Mouse (Mus musculus) ES-E14 (cell line): ENCODE data around the gene Il21r. TPM values are rescaled to one million over a fixed set of nuclear protein-coding genes. Genes with fewer than 3 reads are reported as not detected.

ENCODE experiments used
- DNase-seq: peaks from one replicate; pipeline ENCODE4 v3.0.0-alpha.2; 2013; ENCODE audit warnings: low read depth, low spot score
- H3K27ac ChIP-seq: 2 replicates; pipeline ENCODE4 v1.5.1; 2012; ENCODE audit warnings: low read depth, mild to moderate bottlenecking, low read length, moderate library complexity, mixed read lengths; ENCODE audit not compliant: poor library complexity, insufficient read depth, severe bottlenecking
- H3K36me3 ChIP-seq: 2 replicates; pipeline ENCODE4 v1.6.1; 2012; ENCODE audit warnings: mild to moderate bottlenecking, low read length, moderate library complexity, mixed read lengths; ENCODE audit not compliant: control insufficient read depth, poor library complexity, insufficient read depth, severe bottlenecking
- H3K4me1 ChIP-seq, 2 experiments: fragments of 150-350 bp in 1 of 2; sonication (generic) in 1 of 2; 2 replicates each; pipeline ENCODE4 v1.6.1; 2012; ENCODE audit warnings: low read length in 2 of 2, mild to moderate bottlenecking in 1 of 2, mixed read lengths in 1 of 2; ENCODE audit not compliant: control insufficient read depth in 2 of 2, insufficient read depth in 2 of 2, poor library complexity in 1 of 2
- H3K4me3 ChIP-seq, 2 experiments: fragments of 150-350 bp in 1 of 2; sonication (generic) in 1 of 2; 2 replicates each; pipeline ENCODE4 v1.5.1; 2012; ENCODE audit warnings: low read length in 2 of 2, low read depth in 1 of 2, mild to moderate bottlenecking in 1 of 2, mixed read lengths in 1 of 2; ENCODE audit not compliant: insufficient read depth in 1 of 2, poor library complexity in 1 of 2, severe bottlenecking in 1 of 2
- H3K9ac ChIP-seq: 2 replicates; pipeline ENCODE4 v1.6.1; 2012; ENCODE audit warnings: low read depth, mild to moderate bottlenecking, low read length, mixed read lengths; ENCODE audit not compliant: poor library complexity, insufficient read depth, severe bottlenecking
- H3K9me3 ChIP-seq: fragments of 150-350 bp; sonication (generic); 2 replicates; pipeline ENCODE4 v1.6.1; 2012; ENCODE audit warnings: low read depth, mild to moderate bottlenecking, low read length; ENCODE audit not compliant: control insufficient read depth, insufficient read depth
- CHD2 ChIP-seq: IDR thresholded peaks from 2 replicates; pipeline ENCODE4 v1.6.1; 2014; ENCODE audit warnings: mild to moderate bottlenecking, low read depth, low read length, inconsistent platforms
- HCFC1 ChIP-seq: IDR thresholded peaks from 2 replicates; pipeline ENCODE4 v1.6.1; 2012; ENCODE audit warnings: low read length, inconsistent platforms, borderline replicate concordance; ENCODE audit not compliant: insufficient read depth
- MAFK ChIP-seq: IDR thresholded peaks from 2 replicates; pipeline ENCODE4 v1.6.1; 2014; ENCODE audit warnings: mild to moderate bottlenecking, low read depth, low read length, inconsistent platforms; ENCODE audit not compliant: insufficient read depth
- ZC3H11A ChIP-seq: IDR thresholded peaks from 2 replicates; pipeline ENCODE4 v1.6.1; 2012; ENCODE audit warnings: low read depth, mild to moderate bottlenecking, inconsistent platforms, low read length, borderline replicate concordance
- ZNF384 ChIP-seq: IDR thresholded peaks from 2 replicates; pipeline ENCODE4 v1.6.1; 2012; ENCODE audit warnings: low read depth, low read length, inconsistent platforms
- in situ Hi-C, 2 experiments: fragments of 600-800 bp; cut with MboI; formaldehyde crosslinking; loops; one replicate each; pipeline ENCODE4 v1.15.1; 2025; ENCODE audit warnings: low sequenced_read_pairs in 2 of 2, inconsistent platforms in 1 of 2; ENCODE audit not compliant: unreplicated experiment in 2 of 2
- total RNA-seq: library from RNA; depleted of rRNA; stranded (reverse); fragments of 300-350 nt; gene quantifications from 2 replicates; pipeline ENCODE4 v1.2.3, GENCODE M21; 2012; rRNA removed

Gene Il21r
- total RNA-seq, 1 experiment, result 0.58 TPM

DNA sequence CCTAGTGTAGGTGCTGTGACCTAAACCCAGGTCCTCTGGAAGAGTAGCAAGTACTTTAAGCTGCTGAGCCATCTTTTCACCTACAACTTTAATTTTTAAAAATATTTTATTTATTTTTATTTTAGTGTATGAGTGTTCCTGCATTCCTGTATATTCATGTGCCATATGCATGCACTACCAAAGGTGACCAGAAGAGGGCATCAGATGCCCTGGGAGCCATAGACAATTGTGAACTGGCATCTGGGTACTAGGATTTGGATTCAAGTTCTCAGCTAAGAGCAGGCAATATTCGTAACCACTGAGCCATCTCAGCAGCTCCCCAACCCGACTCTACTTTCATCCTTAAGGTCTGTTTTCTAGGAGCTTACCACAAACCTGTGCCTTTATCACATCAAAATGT, 71.7 kb downstream of the Il21r start:
- in situ Hi-C loops, result no loop called here
- TF ChIP-seq ZNF384, result no peak
- peaks cover 71% of the 10 kb centered on the region for H3K36me3 ChIP-seq
- no peak overlapping the region for H3K4me3 ChIP-seq
- no peaks in the 10 kb centered on the region for H3K4me1 ChIP-seq
- no peak overlapping the region for H3K27ac ChIP-seq
- no peaks in the 10 kb centered on the region for H3K9me3 ChIP-seq
- peak; percentile 35 for DNase-seq
- H3K9ac ChIP-seq, result no peak overlapping the region

DNA sequence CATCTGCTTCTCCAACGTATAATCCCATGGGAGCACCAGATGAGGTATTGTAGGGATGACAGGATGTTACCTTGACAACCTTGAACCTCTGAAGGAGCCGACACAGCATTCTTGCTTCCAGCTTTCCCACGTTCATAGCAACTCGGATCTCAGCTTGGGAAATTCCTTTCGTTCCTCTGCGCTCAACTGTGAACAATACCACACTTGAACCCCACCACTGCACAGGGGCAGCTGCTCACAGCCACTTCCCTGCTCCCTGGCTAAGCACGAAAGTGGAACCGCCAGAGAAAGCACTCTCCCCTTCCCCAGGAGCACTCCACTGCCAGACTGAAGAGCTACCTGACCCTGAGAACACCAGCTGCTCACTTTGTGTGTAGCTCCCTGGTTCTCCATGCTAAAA, 75.5 kb downstream of the Il21r start:
- H3K4me3 ChIP-seq, result no peak overlapping the region
- H3K9ac ChIP-seq, result no peak overlapping the region
- H3K36me3 ChIP-seq, result peaks cover 53% of the 10 kb centered on the region
- in situ Hi-C loops, result no loop called here
- no peak for DNase-seq
- H3K9me3 ChIP-seq, result no peaks in the 10 kb centered on the region
- H3K27ac ChIP-seq, result no peak overlapping the region
- TF ChIP-seq CHD2 (no peak), HCFC1 (no peak), ZC3H11A (no peak), ZNF384 (no peak), MAFK (no peak)
- H3K4me1 ChIP-seq, result no peaks in the 10 kb centered on the region

DNA sequence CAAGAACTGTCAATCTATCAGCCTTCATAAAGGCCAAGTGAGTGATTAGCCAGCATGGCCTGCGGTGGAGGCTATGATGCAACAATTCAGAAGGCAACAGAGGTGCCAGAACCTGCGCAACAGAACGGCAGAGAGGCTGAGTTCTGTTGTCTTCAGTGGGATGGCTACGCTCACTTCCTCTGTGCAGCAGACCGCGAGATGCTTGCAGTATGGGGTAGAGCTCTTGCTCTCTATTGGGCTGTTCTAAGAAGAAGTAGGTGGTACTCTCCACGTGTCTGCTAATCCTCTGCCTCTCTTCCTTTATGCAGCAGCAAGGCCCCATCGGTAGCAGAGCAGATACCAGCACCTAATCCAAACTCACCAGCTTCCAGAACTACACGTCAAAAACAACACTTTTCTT, 76.7 kb downstream of the Il21r start:
- Histone ChIP-seq H3K4me3 (no peak overlapping the region), H3K4me1 (no peaks in the 10 kb centered on the region), H3K27ac (no peak overlapping the region), H3K9me3 (no peaks in the 10 kb centered on the region), H3K9ac (no peak overlapping the region), H3K36me3 (peaks cover 47% of the 10 kb centered on the region)
- TF ChIP-seq CHD2 (no peak), HCFC1 (no peak), ZNF384 (no peak), ZC3H11A (no peak), MAFK (no peak)
- no peak for DNase-seq
- in situ Hi-C loops, result no loop called here

Other genes with a start within 250 kb of the Il21r start
- 4.8 and 6.7 TPM in 2 replicates for gene Kdm8, start 158.8 kb upstream of the Il21r start, total RNA-seq
- gene Nsmce1, start 111.8 kb upstream of the Il21r start, total RNA-seq, result 62.5 and 72.3 TPM in 2 replicates
- gene Il4ra, start 51.3 kb upstream of the Il21r start, total RNA-seq, result 2.9 and 3.4 TPM in 2 replicates
- gene Gtf3c1, start 104.4 kb downstream of the Il21r start, total RNA-seq, result 83.5 and 95.4 TPM in 2 replicates
- gene D430042O09Rik, start 104.5 kb downstream of the Il21r start, total RNA-seq, result 4.4 and 4.8 TPM in 2 replicates